Comparison of ENCODE assay signal across 12 mouse cellular contexts in genomic region chr10:117111455-117111854, GRCm38 (mm10). TPM values are rescaled to one million over a fixed set of nuclear protein-coding genes. Genes with fewer than 3 reads are reported as not detected.
DNase-seq lines count a peak whose midpoint lies in the region; ATAC-seq and TF ChIP-seq lines count a peak whose summit lies in the region.
"Had no signal": no experiment of that assay in that cellular context is flagged by ENCODE, and none has a peak within 500 bp of the region (broad histone marks: within the 10 kb centered on the region; RNA-seq: fewer than 3 reads in every experiment).

No protein-coding gene starts in this region.

- peak; percentile 86 for TF ChIP-seq EP300 in lung, postnatal 0 days (IDR thresholded peaks at IDR 0.05)
- TF ChIP-seq EP300 in liver, postnatal 0 days (IDR thresholded peaks at IDR 0.05; ENCODE audit: low read depth) = peak; percentile 40; the same call in 1 of the 2 replicates

- H3K4me1 ChIP-seq in lung, postnatal 0 days (ENCODE audit: insufficient read depth, low read depth, low read length) = peaks cover 6% of the 10 kb centered on the region; the same call in 1 of the 2 replicates
- H3K4me1 ChIP-seq in heart, embryonic 14.5 days (ENCODE audit: control insufficient read depth in 2 of 2, insufficient read depth in 2 of 2, low read length in 2 of 2) = peaks cover 10 to 41% of the 10 kb centered on the region in 2 experiments
- peaks cover 52% of the 10 kb centered on the region for H3K4me1 ChIP-seq in liver, postnatal 0 days (ENCODE audit: insufficient read depth)

- H3K9me3 ChIP-seq in lung, postnatal 0 days (ENCODE audit: low read length) = no peaks in the 10 kb centered on the region
- H3K9me3 ChIP-seq in heart, embryonic 14.5 days (ENCODE audit: control insufficient read depth, low read length) = no peaks in the 10 kb centered on the region
- H3K9me3 ChIP-seq in liver, postnatal 0 days (ENCODE audit: low read length) = no peaks in the 10 kb centered on the region
- H3K9me3 ChIP-seq: hindbrain, embryonic 15.5 days had no signal

- no peaks in the 10 kb centered on the region for H3K36me3 ChIP-seq in lung, postnatal 0 days (ENCODE audit: insufficient read depth, low read length)
- H3K36me3 ChIP-seq in heart, embryonic 14.5 days (ENCODE audit: control insufficient read depth, insufficient read depth, low read length) = 0 out of 2 replicates have a peak, but pooled peaks cover 3% of the 10 kb centered on the region
- H3K36me3 ChIP-seq in liver, postnatal 0 days (replicated peaks; ENCODE audit: insufficient read depth, low read length) = no peaks in the 10 kb centered on the region
- H3K36me3 ChIP-seq: hindbrain, embryonic 15.5 days had no signal

- H3K9ac ChIP-seq in lung, postnatal 0 days (replicated peaks; ENCODE audit: low read depth) = no peak overlapping the region
- no peak overlapping the region for H3K9ac ChIP-seq in heart, embryonic 14.5 days (ENCODE audit: low read length)
- H3K9ac ChIP-seq in liver, postnatal 0 days (replicated peaks) = no peak overlapping the region
- H3K9ac ChIP-seq: hindbrain, embryonic 15.5 days had no signal

- peak; percentile 88 for ATAC-seq in lung, postnatal 0 days
- peak; percentile 40; the same call in 1 of the 2 replicates for ATAC-seq in heart, embryonic 14.5 days (ENCODE audit: insufficient number of reproducible peaks, insufficient read depth, low FRiP score, low read depth)
- peak; percentile 82 for ATAC-seq in liver, postnatal 0 days
- no peak for ATAC-seq in frontal cortex, adult (ENCODE audit: low TSS enrichment)

- no peak overlapping the region for H3K4me3 ChIP-seq in lung, postnatal 0 days (ENCODE audit: low read depth, low read length)
- H3K4me3 ChIP-seq in heart, embryonic 14.5 days (ENCODE audit: control insufficient read depth in 1 of 2, insufficient read depth in 1 of 2, low read depth in 1 of 2, low read length in 2 of 2) = no peak overlapping the region
- no peak overlapping the region for H3K4me3 ChIP-seq in liver, postnatal 0 days (ENCODE audit: low read depth, low read length)
- H3K4me3 ChIP-seq: hindbrain, embryonic 15.5 days had no signal

- H3K27ac ChIP-seq in lung, postnatal 0 days (ENCODE audit: low read length) = 0 out of 2 replicates have a peak overlapping the region, but pooled peaks have one; percentile 20
- peak overlapping the region in 1 of 2 experiments; percentile 48; a peak in 2 of 4 replicates for H3K27ac ChIP-seq in heart, embryonic 14.5 days (replicated peaks in 1 of 2; ENCODE audit: control insufficient read depth in 1 of 2, insufficient read depth in 1 of 2, low read depth in 2 of 2, low read length in 2 of 2)
- H3K27ac ChIP-seq in liver, postnatal 0 days (ENCODE audit: low read depth) = peak overlapping the region; percentile 60
- H3K27ac ChIP-seq: hindbrain, embryonic 15.5 days had no signal

- no peaks in the 10 kb centered on the region for H3K27me3 ChIP-seq in lung, postnatal 0 days (replicated peaks; ENCODE audit: insufficient read depth, low read length)
- no peaks in the 10 kb centered on the region for H3K27me3 ChIP-seq in heart, embryonic 14.5 days (ENCODE audit: control insufficient read depth, insufficient read depth, low read length)
- no peaks in the 10 kb centered on the region for H3K27me3 ChIP-seq in liver, postnatal 0 days (ENCODE audit: insufficient read depth, low read length)
- H3K27me3 ChIP-seq: hindbrain, embryonic 15.5 days had no signal

- WGBS in lung, postnatal 0 days = 48% methylated on average over 7 of the region's 7 CpGs
- WGBS in heart, embryonic 14.5 days = 36% methylated on average over 7 of the region's 7 CpGs
- 54% methylated on average over 7 of the region's 7 CpGs for WGBS in liver, postnatal 0 days (ENCODE audit: insufficient replicate concordance)

- no peak overlapping the region for H3K4me2 ChIP-seq in lung, postnatal 0 days (replicated peaks; ENCODE audit: low read depth, low read length)
- H3K4me2 ChIP-seq in heart, embryonic 14.5 days (ENCODE audit: low read length) = no peak overlapping the region
- H3K4me2 ChIP-seq in liver, postnatal 0 days (ENCODE audit: low read depth, low read length) = no peak overlapping the region
- H3K4me2 ChIP-seq: hindbrain, embryonic 15.5 days had no signal

- no peak for TF ChIP-seq CTCF in lung, postnatal 0 days (IDR thresholded peaks at IDR 0.05)
- no peak for TF ChIP-seq CTCF in liver, postnatal 0 days (IDR thresholded peaks at IDR 0.05; ENCODE audit: low read depth)

- DNase-seq in adrenal gland, adult 2 months = peak; percentile 29
- DNase-seq in adrenal gland, postnatal 4 days (ENCODE audit: low spot score in 2 of 2) = no peak
- DNase-seq in lung, postnatal 0 days (ENCODE audit: low spot score) = peak; percentile 75
- DNase-seq in lung, adult 18-20 months = no peak
- DNase-seq in liver, postnatal 0 days = peak; percentile 45
- DNase-seq in spleen, postnatal 10 days (ENCODE audit: low spot score in 2 of 2) = no peak
- DNase-seq: cerebellum, postnatal 10 days; kidney, postnatal 10 days; right cerebral cortex, adult 18-20 months had no signal

RNA-seq across cellular contexts. Expression of gene Frs2, which starts 36.9 kb away (rescaled TPM):
- 10 to 100 TPM; 21.4 to 28.1 TPM for total RNA-seq in adrenal gland, adult 2 months (2021)
- 4.6 and 5.6 TPM in 2 replicates for polyA plus RNA-seq in adrenal gland, adult 2 months (2012; rRNA removed)
- 10 to 100 TPM; 37.5 to 39.2 TPM for total RNA-seq in adrenal gland, postnatal 4 days (2021)
- polyA plus RNA-seq in lung, postnatal 0 days (2015; fragmentation: Nextera tagmentation; extraction: Ambion mirVana) = 18.8 and 21.9 TPM in 2 replicates
- polyA plus RNA-seq in heart, embryonic 14.5 days (2014; fragmentation: Nextera tagmentation; extraction: Ambion mirVana) = 25.4 and 26.1 TPM in 2 replicates
- polyA plus RNA-seq in liver, postnatal 0 days (2015; fragmentation: Nextera tagmentation; extraction: Ambion mirVana) = 7.7 and 8.0 TPM in 2 replicates

RNA-seq across cellular contexts. Expression of gene Cct2, which starts 47.8 kb away (rescaled TPM):
- total RNA-seq in adrenal gland, adult 2 months (2021) = 100 to 1,000 TPM; 217 to 230 TPM
- polyA plus RNA-seq in adrenal gland, adult 2 months (2012; rRNA removed) = 17.6 and 21.5 TPM in 2 replicates
- total RNA-seq in adrenal gland, postnatal 4 days (2021) = 100 to 1,000 TPM; 264 to 274 TPM
- 107 and 109 TPM in 2 replicates for polyA plus RNA-seq in lung, postnatal 0 days (2015; fragmentation: Nextera tagmentation; extraction: Ambion mirVana)
- 178 and 183 TPM in 2 replicates for polyA plus RNA-seq in heart, embryonic 14.5 days (2014; fragmentation: Nextera tagmentation; extraction: Ambion mirVana)
- polyA plus RNA-seq in liver, postnatal 0 days (2015; fragmentation: Nextera tagmentation; extraction: Ambion mirVana) = 101 and 105 TPM in 2 replicates

Comparison
In these comparisons a context has a peak if more than half of its experiments do, and no peak if none do; other contexts are left out.
1. DNase-seq: peak in adrenal gland, adult 2 months (single experiment), lung, postnatal 0 days (single experiment) and liver, postnatal 0 days (single experiment); none in adrenal gland, postnatal 4 days (0 of 2), lung, adult 18-20 months (0 of 2) and spleen, postnatal 10 days (0 of 2).